Mouse (Mus musculus): ENCODE measurements around the gene Ttc39d. TPM values are rescaled to one million over a fixed set of nuclear protein-coding genes. Genes with fewer than 3 reads are reported as not detected.

The Ttc39d gene
- total RNA-seq, 2 experiments from 2014 or later, result 0.15 TPM; not detected in 1

- no peak for ATAC-seq (ENCODE audit: poor library complexity, severe bottlenecking)
Observed at GRCm38 (mm10) chr17:80254421-80254820, 47.2 kb downstream of the Ttc39d start.

- no peak for ATAC-seq (ENCODE audit: poor library complexity, severe bottlenecking)
Observed at GRCm38 (mm10) chr17:80255208-80255607, 47.9 kb downstream of the Ttc39d start.

GRCm38 (mm10) chr17:80267065-80267464, 59.8 kb downstream of the Ttc39d start:
- ATAC-seq (ENCODE audit: poor library complexity, severe bottlenecking), result no peak

Other genes starting within 250 kb of the Ttc39d start
- gene Hnrnpll, start 145.1 kb upstream of the Ttc39d start, total RNA-seq (2015), result 97.4 and 108 TPM in 2 replicates
- gene Hnrnpll, start 145.1 kb upstream of the Ttc39d start, total RNA-seq (2017), result 53.1 and 65.2 TPM in 2 replicates
- gene Galm, start 80.0 kb upstream of the Ttc39d start, total RNA-seq (2015), result 6.3 and 8.2 TPM in 2 replicates
- gene Galm, start 80.0 kb upstream of the Ttc39d start, total RNA-seq (2017), result 3.0 and 5.1 TPM in 2 replicates
- 288 and 324 TPM in 2 replicates for gene Srsf7, start 153 bp upstream of the Ttc39d start, total RNA-seq (2015)
- gene Srsf7, start 153 bp upstream of the Ttc39d start, total RNA-seq (2017), result 271 and 290 TPM in 2 replicates
- 13.7 and 21.6 TPM in 2 replicates for gene Gemin6, start 17.0 kb downstream of the Ttc39d start, total RNA-seq (2015)
- gene Gemin6, start 17.0 kb downstream of the Ttc39d start, total RNA-seq (2017), result 13.4 and 16.2 TPM in 2 replicates
- gene Morn2, start 82.7 kb downstream of the Ttc39d start, total RNA-seq (2015), result 1.6 and 7.1 TPM in 2 replicates
- 0.77 and 1.4 TPM in 2 replicates for gene Morn2, start 82.7 kb downstream of the Ttc39d start, total RNA-seq (2017)
- gene Dhx57, start 83.0 kb downstream of the Ttc39d start, total RNA-seq (2015), result 12.2 TPM in 2 replicates
- 18.2 and 20.9 TPM in 2 replicates for gene Dhx57, start 83.0 kb downstream of the Ttc39d start, total RNA-seq (2017)
- gene Arhgef33, start 99.9 kb downstream of the Ttc39d start, total RNA-seq (2015), result 0.57 TPM in 1 of 2 replicates, not detected in the other
- gene Arhgef33, start 99.9 kb downstream of the Ttc39d start, total RNA-seq (2017), result not detected in 2 replicates
- not detected in 2 replicates for gene Gm10190, start 166.1 kb downstream of the Ttc39d start, total RNA-seq (2015)
- gene Gm10190, start 166.1 kb downstream of the Ttc39d start, total RNA-seq (2017), result not detected in 2 replicates

Measured in megakaryocyte, adult 5-6 weeks (primary cell).